Mouse (Mus musculus) megakaryocyte, embryonic 14.5 days (primary cell): ENCODE measurements around the gene Rpgr.

Experiments
- FLI1 ChIP-seq: IDR thresholded peaks from 2 replicates; pipeline ENCODE4 v1.6.1; 2012; ENCODE audit warnings: low read length, inconsistent platforms, mixed read lengths
- GATA1 ChIP-seq: IDR thresholded peaks from 3 replicates; pipeline ENCODE4 v1.6.1; 2012; ENCODE audit warnings: mixed read lengths, low read length, inconsistent platforms, borderline replicate concordance

DNA sequence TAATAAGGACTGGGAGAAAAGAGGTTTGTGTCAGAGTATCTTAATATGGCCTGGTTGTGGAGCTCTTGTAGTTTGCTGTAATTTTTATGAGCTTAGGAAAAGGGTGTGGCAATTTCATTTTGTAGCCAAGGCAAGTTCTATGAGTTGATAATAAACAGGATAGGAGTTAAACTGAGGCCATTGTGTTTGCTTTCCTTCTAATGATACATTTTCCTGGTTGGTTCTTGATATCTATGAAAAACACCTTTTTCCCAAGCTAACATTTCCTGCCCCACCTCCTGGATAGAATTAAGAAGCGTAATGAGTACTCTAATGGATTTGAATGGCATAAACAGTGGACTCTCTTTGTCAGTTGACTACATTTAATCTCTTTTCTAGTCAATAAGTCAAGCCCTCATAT is 41.1 kb upstream of the Rpgr start:
- TF ChIP-seq GATA1: no peak
- TF ChIP-seq FLI1: no peak
